Mouse (Mus musculus): ENCODE results near the gene Lrrc74b.

Lrrc74b gene

GRCm38 (mm10) chr16:17502681-17503080, 58.4 kb downstream of the Lrrc74b start:
- DNase-seq (ENCODE audit: inconsistent ontology term): no peak

GRCm38 (mm10) chr16:17499249-17499883, 61.7 kb downstream of the Lrrc74b start:
- DNase-seq (ENCODE audit: inconsistent ontology term): no peak

DNA sequence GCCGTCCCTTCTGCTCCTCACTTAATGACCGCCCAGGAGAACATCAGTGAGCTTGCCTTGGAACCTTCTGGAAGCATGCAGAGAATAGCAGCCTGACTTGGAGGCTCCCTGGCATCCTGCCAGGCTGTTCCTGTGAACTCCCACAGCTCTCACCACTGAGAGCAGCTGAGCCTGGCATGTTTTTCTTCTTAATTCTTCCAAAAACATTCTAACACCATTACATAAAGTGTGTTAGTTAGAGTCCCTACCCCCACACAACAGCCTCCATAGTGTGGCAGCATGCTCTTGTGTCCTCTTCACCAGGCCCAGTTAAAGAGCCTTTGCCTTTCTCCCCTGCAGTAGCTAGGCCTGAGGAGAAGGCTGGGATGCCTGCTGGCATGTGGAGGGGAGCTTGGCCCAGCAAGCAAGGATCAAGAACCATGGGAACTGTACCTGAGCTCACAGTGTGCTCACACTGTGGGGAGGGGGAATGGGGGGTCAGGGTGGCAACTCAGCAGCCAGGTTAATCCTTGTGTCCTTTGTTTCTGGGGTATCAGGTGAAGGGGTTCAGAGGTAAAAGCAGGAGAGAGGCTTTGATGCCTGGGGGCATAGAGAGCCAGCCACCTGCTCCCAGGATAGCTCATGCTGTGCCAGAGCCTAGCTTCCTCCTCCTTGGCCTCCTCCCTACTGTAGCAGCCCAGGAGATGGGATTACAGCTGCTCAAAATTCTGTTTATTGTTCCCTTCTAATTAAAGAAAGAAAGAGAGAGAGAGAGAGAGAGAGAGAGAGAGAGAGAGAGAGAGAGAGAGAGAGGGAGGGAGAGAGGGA, 64.3 kb downstream of the Lrrc74b start:
- peak; percentile 47 for DNase-seq (ENCODE audit: inconsistent ontology term)
